Mouse (Mus musculus) midbrain, embryonic 16.5 days (tissue): Measurements from ENCODE around the gene Ppp6r2. TPM values are rescaled to one million over a fixed set of nuclear protein-coding genes. Genes with fewer than 3 reads are reported as not detected.

Experiments used
- ATAC-seq: fragments of 200-750 bp; cut with Nextera tagmentation; 2 replicates; pipeline ENCODE4 v1.8.0; 2017; ENCODE audit warnings: moderate TSS enrichment
- H3K27ac ChIP-seq: fragments of 300-500 bp; sonication (generic); 2 replicates; pipeline ENCODE4 v1.5.1; 2014; ENCODE audit warnings: mild to moderate bottlenecking, low read length, mixed read lengths
- H3K27me3 ChIP-seq: fragments of 300-500 bp; sonication (generic); 2 replicates; pipeline ENCODE4 v1.6.1; 2014; ENCODE audit warnings: low read depth, low read length, mixed read lengths; ENCODE audit not compliant: control insufficient read depth, insufficient read depth
- H3K36me3 ChIP-seq: fragments of 300-500 bp; sonication (generic); 2 replicates; pipeline ENCODE4 v1.6.1; 2014; ENCODE audit warnings: mild to moderate bottlenecking, low read length, moderate library complexity, mixed read lengths; ENCODE audit not compliant: control insufficient read depth, insufficient read depth
- H3K4me1 ChIP-seq: fragments of 300-500 bp; sonication (generic); 2 replicates; pipeline ENCODE4 v1.6.1; 2014; ENCODE audit warnings: mild to moderate bottlenecking, low read length, mixed read lengths; ENCODE audit not compliant: control insufficient read depth, insufficient read depth
- H3K4me2 ChIP-seq: fragments of 300-500 bp; sonication (generic); 2 replicates; pipeline ENCODE4 v1.6.1; 2014; ENCODE audit warnings: mild to moderate bottlenecking, low read length, mixed read lengths
- H3K4me3 ChIP-seq: fragments of 300-500 bp; sonication (generic); 2 replicates; pipeline ENCODE4 v1.5.1; 2014; ENCODE audit warnings: low read depth, mild to moderate bottlenecking, low read length, moderate library complexity, mixed read lengths
- H3K9ac ChIP-seq: fragments of 300-500 bp; sonication (generic); 2 replicates; pipeline ENCODE4 v1.6.1; 2014; ENCODE audit warnings: low read depth, low read length, mixed read lengths
- H3K9me3 ChIP-seq: fragments of 300-500 bp; sonication (generic); replicated peaks from 2 replicates; pipeline ENCODE4 v1.6.1; 2014; ENCODE audit warnings: mild to moderate bottlenecking, low read length, mixed read lengths; ENCODE audit not compliant: control insufficient read depth, poor library complexity, severe bottlenecking
- WGBS: fragments of 180-500 bp; shearing (Covaris S2); extraction: QIAGEN DNeasy Blood & Tissue Kit; methylation state at CpG from one replicate; pipeline ENCODE4 v1.1.7; 2014; 5-methylcytosine and 5-hydroxymethylcytosine counted together
- polyA plus RNA-seq: library from polyadenylated mRNA; unstranded; fragments of >200 nt; fragmentation: Nextera tagmentation; extraction: Ambion mirVana; gene quantifications from 2 replicates; pipeline ENCODE4 v1.2.1, GENCODE M21; 2015

Gene Ppp6r2
- polyA plus RNA-seq, 1 experiment from 2014 or later = 76.7 TPM

DNA sequence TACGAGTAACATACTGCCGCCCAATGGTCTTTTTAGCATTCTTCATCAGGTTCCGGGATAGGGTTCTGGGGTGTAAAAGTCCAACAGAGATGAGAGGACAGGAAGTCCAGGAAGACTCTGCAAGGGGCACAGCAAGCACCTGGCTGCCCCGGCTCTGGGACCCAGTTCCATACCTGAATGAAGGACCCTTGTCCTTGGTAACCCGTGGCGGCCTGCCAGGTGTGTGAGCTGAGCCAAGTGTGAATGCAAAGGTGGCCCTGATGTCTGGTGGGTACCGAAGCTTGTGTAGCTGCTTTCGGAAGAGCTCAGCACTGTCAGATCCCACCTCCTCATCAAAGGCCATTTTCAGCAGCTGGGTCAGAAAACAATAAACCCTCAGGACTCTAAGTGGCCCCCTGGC, 89.2 kb downstream of the Ppp6r2 start:
- Histone ChIP-seq H3K27me3 (no peaks in the 10 kb centered on the region), H3K4me3 (no peak overlapping the region), H3K9ac (no peak overlapping the region), H3K4me2 (no peak overlapping the region), H3K36me3 (peaks cover 59% of the 10 kb centered on the region), H3K4me1 (no peaks in the 10 kb centered on the region), H3K9me3 (no peaks in the 10 kb centered on the region), H3K27ac (no peak overlapping the region)
- 97% methylated on average over 8 of the region's 8 CpGs for WGBS
- no peak for ATAC-seq

DNA sequence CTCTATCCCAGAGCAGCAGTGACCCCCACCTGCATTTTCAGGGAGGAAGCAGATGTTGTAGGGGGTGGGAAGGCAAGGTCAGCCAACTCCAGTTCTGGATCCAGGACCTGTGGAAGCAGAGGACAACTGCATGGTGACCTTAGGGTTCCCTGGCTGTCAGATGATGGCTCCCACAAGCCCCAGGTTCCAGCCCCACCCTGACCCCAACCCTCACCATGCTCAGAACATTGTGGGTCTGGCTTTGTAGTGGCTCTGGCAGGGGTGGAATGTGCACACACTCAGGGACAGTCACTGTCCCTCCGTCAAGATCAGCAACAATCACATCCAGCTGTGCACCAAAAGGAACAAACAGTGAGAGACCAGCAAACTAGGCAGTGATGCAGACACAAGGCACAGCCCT, 94.6 kb downstream of the Ppp6r2 start:
- H3K4me2 ChIP-seq = no peak overlapping the region

DNA sequence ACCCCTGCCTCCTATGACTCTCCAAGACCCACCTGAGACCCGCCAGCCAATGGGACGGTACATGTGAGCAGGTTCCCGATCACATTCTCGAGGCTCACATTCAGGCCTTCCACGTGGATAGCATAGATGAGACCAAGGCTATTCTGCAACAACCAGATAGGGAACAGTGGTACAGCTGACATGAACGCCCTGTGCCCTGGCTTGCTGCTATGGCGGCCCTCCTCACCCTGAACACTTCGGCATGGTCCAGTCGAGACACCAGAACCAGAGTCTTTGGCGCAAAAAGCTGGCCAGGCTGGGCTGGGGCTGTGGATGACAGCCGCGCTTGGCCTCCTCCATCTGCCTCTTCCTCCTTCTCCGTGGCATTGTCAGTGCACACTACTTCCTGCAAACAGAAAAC, 96.1 kb downstream of the Ppp6r2 start:
- Histone ChIP-seq H3K27ac (no peak overlapping the region), H3K9me3 (no peaks in the 10 kb centered on the region), H3K36me3 (peaks cover 28% of the 10 kb centered on the region), H3K27me3 (no peaks in the 10 kb centered on the region), H3K4me2 (no peak overlapping the region), H3K4me1 (peaks cover 12% of the 10 kb centered on the region), H3K4me3 (no peak overlapping the region), H3K9ac (no peak overlapping the region)
- ATAC-seq = no peak
- 95% methylated on average over 13 of the region's 13 CpGs for WGBS

More for the DNA sequence above, 94.6 kb downstream of the Ppp6r2 start:
- H3K9ac ChIP-seq = no peak overlapping the region
- peaks cover 36% of the 10 kb centered on the region for H3K36me3 ChIP-seq
- 58% methylated on average over 1 of the region's 1 CpGs for WGBS
- ATAC-seq = no peak
- H3K4me3 ChIP-seq = no peak overlapping the region
- peaks cover 8% of the 10 kb centered on the region; the same call in 1 of the 2 replicates for H3K4me1 ChIP-seq
- H3K9me3 ChIP-seq = no peaks in the 10 kb centered on the region
- H3K27ac ChIP-seq = no peak overlapping the region
- no peaks in the 10 kb centered on the region for H3K27me3 ChIP-seq

DNA sequence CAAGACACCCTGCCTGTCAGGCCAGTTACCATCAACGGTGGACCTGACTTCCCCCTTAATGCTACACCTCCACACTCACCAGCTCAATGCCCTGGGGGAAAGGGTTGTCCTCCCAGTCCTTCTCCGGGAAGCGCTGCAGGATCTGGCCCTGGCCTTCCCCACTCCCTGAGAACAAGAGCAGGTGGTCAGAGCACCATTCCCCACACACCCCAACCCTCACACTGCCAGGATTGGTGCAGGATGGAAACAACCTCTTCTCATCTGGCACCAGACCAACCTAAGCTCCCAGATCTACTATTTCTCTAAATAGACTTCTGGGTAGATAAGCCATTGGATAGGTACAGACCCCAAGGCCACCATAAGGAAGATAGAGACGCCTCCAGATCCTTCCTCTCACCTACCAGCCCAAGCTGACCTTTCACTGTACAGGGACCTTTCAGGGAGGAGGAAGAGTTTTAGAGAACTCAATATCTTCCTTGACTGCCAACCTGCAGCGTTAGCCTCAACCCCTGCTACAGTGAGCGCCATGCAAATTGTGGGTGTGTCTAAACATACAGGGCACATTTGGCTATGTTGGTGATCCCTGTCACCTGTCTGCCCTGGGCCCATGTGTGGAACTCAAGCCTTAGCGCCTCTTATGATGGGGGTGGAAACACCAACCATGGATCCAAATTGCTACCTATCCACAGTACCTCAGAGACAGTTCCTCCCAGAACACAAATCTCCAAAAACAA, 97.2 kb downstream of the Ppp6r2 start:
- H3K36me3 ChIP-seq = peaks cover 18% of the 10 kb centered on the region
- no peak overlapping the region for H3K4me2 ChIP-seq
- no peak overlapping the region for H3K4me3 ChIP-seq
- no peak overlapping the region for H3K27ac ChIP-seq
- H3K27me3 ChIP-seq = no peaks in the 10 kb centered on the region
- H3K4me1 ChIP-seq = peaks cover 23% of the 10 kb centered on the region
- H3K9ac ChIP-seq = no peak overlapping the region
- WGBS = 92% methylated on average over 7 of the region's 7 CpGs
- H3K9me3 ChIP-seq = no peaks in the 10 kb centered on the region
- no peak for ATAC-seq

DNA sequence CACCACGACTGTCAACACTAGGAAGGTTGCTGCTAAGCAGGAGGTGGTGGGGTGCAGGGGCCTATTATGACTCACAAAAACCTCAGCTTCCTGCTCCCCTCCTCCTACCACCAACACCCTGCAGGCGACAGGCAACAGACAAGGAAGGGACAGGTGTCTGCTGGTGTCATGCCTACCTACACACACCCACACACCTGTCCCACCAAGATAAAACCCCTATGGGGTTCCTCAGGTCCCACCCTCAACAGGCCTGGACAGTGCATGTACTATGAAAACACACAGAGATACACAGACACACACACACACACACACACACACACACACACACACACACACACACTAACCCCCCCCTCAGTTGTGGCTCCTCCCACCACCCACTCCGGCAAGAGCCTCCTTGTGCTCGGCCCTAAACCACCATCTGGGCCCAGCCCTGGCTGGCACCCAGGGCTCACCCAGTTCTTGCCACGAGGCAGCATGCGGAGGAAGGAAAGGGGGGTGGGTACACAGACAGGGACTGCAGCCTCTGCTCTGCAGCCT, 98.7 kb downstream of the Ppp6r2 start:
- Histone ChIP-seq H3K9me3 (no peaks in the 10 kb centered on the region), H3K27me3 (no peaks in the 10 kb centered on the region), H3K4me3 (no peak overlapping the region), H3K4me2 (no peak overlapping the region), H3K4me1 (peaks cover 32% of the 10 kb centered on the region), H3K9ac (no peak overlapping the region), H3K36me3 (peaks cover 10% of the 10 kb centered on the region), H3K27ac (no peak overlapping the region)
- 67% methylated on average over 6 of the region's 6 CpGs for WGBS
- ATAC-seq = no peak

DNA sequence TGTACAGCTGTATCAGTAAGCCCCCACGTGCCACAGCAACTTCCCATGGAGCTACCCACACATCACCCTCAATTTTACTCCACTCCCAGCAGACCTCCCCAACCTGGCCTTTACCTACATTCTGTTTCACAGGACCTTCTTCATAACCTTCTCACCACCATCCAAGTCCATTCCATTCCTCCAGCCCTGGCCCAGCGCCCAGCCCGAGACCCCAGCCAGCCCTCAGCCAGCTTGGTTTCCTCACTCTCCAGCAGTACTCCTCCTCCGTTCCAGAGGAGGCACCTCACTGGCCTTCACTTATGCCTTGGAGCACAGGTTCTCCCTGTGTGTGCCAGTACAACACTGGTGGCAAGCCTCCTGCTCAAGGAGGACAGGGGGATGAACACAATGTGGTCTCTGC, 102.0 kb downstream of the Ppp6r2 start:
- no peaks in the 10 kb centered on the region for H3K9me3 ChIP-seq
- H3K36me3 ChIP-seq = no peaks in the 10 kb centered on the region
- no peak overlapping the region for H3K4me3 ChIP-seq
- H3K4me1 ChIP-seq = peaks cover 32% of the 10 kb centered on the region
- no peaks in the 10 kb centered on the region for H3K27me3 ChIP-seq
- ATAC-seq = no peak
- peak overlapping the region; percentile 97 for H3K4me2 ChIP-seq
- H3K9ac ChIP-seq = peak overlapping the region; percentile 8; the same call in 1 of the 2 replicates
- H3K27ac ChIP-seq = no peak overlapping the region
- WGBS = 82% methylated on average over 4 of the region's 4 CpGs

DNA sequence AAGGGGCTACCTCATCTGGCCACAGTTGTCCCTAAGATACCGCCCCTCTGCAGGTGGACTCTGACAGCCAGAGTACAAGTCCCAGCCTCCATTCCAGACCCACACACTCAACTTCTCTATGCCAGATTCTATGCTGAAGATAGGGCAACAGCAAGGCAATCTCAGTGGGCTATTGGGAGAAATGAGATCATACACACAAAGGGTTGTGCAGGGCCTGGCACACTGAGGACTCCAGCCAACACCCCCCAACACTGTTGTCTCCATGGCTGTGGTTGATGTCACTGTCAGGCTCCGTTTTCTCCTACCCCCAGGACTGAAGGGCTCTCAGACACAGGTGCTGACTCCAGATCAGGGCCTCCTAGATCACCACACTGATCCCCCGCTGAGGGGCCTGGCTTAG, 102.8 kb downstream of the Ppp6r2 start:
- Histone ChIP-seq H3K9me3 (no peaks in the 10 kb centered on the region), H3K4me3 (peak overlapping the region; percentile 95), H3K27me3 (no peaks in the 10 kb centered on the region), H3K36me3 (no peaks in the 10 kb centered on the region), H3K9ac (peak overlapping the region; percentile 92), H3K27ac (no peak overlapping the region), H3K4me2 (peak overlapping the region; percentile 97), H3K4me1 (peaks cover 32% of the 10 kb centered on the region)
- 27% methylated on average over 3 of the region's 3 CpGs for WGBS
- ATAC-seq = peak; percentile 2; the same call in 1 of the 2 replicates

DNA sequence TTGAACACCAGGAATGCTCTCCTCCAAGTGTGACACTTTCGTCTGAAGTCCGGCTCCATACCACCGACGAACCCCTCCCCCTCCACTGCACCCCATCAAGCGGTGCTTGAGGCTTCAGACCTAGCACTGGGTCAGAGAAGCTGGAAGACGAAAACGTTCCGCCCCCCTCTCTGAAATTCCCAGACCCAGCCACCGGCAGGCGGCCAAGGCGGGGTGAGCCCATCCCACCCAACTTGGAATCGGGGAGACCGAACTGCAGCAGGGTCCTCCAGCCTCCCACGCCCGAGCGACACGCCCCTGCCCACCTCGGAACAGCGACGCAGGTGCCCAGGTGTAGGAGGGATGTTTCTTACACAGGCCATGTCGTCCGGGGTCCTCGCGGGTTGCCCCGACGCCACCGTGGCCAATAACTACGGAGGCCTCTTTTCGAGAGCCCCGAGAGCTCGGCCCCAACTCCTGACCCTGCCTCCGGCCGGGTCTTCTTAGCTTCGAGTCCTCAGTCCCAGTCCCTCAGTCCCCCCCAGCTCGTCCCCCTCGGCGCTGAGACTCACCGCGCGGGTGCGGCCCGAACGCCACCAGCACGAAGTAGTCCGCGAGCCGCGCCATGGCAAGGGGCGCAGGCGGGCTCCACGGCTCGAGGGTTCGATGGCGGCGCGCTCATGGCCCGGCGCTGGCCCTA, 103.3 kb downstream of the Ppp6r2 start:
- peak overlapping the region; percentile 97 for H3K4me2 ChIP-seq
- no peaks in the 10 kb centered on the region for H3K9me3 ChIP-seq
- H3K27me3 ChIP-seq = no peaks in the 10 kb centered on the region
- peak; percentile 69 for ATAC-seq
- WGBS = under 1% methylated on average over 57 of the region's 58 CpGs
- H3K27ac ChIP-seq = no peak overlapping the region
- H3K9ac ChIP-seq = peak overlapping the region; percentile 92
- peaks cover 32% of the 10 kb centered on the region for H3K4me1 ChIP-seq
- peak overlapping the region; percentile 95 for H3K4me3 ChIP-seq
- H3K36me3 ChIP-seq = no peaks in the 10 kb centered on the region

DNA sequence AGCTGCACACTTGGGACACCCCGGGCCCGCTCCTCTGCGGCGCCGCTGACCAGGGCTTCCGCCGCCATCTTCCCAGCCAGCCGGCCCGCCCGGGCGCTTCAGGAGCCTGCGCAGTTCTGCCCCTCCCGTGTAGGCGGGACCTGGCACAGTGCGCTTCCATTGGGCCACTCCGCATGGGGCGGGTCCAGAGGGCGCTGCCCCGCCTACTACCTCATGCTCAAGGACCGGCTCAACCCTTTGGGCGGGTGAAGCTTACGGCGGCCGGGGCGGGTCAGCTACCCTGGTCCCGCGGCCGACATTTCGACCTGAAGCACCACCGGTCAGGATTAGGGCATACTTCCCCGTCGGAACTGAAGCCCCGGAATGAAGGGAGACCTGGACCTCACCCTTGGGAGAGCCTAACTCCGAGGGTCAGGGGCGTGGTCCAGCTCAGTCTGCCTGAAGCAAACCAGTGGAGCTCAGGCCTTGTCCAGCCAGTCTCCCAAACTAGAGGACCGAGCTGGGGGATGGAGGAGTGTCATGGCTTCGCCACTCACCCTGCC, 103.9 kb downstream of the Ppp6r2 start, which contains the start of gene Sbf1:
Gene Sbf1 (minus strand): TSS at position 122 of the 542 bp plus-strand sequence.
- Histone ChIP-seq H3K27me3 (no peaks in the 10 kb centered on the region), H3K36me3 (no peaks in the 10 kb centered on the region), H3K9me3 (no peaks in the 10 kb centered on the region), H3K27ac (peak within 1 kb of the TSS; percentile 50; the same call in 1 of the 2 replicates), H3K9ac (peak within 1 kb of the TSS; percentile 92), H3K4me3 (peak within 1 kb of the TSS; percentile 95), H3K4me2 (peak within 1 kb of the TSS; percentile 97), H3K4me1 (peaks cover 31% of the 10 kb centered on the region)
- peak; percentile 99 for ATAC-seq
- WGBS = 1% methylated on average over 32 of the region's 37 CpGs
